Mouse (Mus musculus): ENCODE results near the gene Hist1h3h.

Gene Hist1h3h

DNA sequence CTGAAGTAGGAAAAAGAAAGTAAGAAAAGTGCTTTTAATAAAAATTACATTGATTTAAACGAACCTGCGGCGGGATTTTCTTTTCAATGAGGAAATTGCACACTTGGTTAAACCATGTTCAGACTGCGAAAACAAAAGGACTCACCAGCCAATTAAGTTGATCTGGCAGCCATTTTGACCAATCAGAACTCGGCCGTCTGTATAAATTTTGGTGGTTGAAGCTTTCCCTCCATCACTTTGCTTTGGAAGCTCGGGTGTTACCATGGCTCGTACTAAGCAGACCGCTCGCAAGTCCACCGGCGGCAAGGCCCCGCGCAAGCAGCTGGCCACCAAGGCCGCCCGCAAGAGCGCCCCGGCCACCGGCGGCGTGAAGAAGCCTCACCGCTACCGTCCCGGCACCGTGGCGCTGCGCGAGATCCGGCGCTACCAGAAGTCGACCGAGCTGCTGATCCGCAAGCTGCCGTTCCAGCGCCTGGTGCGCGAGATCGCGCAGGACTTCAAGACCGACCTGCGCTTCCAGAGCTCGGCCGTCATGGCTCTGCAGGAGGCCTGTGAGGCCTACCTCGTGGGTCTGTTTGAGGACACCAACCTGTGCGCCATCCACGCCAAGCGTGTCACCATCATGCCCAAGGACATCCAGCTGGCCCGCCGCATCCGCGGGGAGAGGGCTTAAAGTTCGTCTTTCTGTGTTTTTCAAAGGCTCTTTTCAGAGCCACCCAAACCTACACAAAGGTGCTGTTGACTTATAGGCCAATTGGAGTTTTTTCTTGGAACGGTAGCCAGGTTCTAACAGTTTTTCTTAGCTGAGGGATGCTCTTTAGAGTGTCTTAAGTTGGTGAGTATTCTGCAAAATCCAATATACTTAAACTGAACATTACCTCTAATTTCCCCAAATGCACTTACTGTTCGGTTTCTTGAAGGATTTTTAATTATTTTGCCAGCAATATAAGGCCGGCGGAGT, at the start of gene Hist1h3h:
TSS of gene Hist1h3h (plus strand) at position 263 of the 961 bp plus-strand sequence.
- DNase-seq, result peak; percentile 71 to 78

GRCm38 (mm10) chr13:21677305-21677704, 40.2 kb upstream of the Hist1h3h start, which contains the start of gene Olfr1360:
TSS of gene Olfr1360 (minus strand) at chr13:21677405.
- no peak for DNase-seq

- no peak for DNase-seq
Measured at GRCm38 (mm10) chr13:21697811-21698210, 19.6 kb upstream of the Hist1h3h start, which contains the start of gene Olfr1359. TSS of gene Olfr1359 (plus strand) at chr13:21698111.

- no peak for DNase-seq
Measured at GRCm38 (mm10) chr13:21706669-21707068, 10.8 kb upstream of the Hist1h3h start.

DNA sequence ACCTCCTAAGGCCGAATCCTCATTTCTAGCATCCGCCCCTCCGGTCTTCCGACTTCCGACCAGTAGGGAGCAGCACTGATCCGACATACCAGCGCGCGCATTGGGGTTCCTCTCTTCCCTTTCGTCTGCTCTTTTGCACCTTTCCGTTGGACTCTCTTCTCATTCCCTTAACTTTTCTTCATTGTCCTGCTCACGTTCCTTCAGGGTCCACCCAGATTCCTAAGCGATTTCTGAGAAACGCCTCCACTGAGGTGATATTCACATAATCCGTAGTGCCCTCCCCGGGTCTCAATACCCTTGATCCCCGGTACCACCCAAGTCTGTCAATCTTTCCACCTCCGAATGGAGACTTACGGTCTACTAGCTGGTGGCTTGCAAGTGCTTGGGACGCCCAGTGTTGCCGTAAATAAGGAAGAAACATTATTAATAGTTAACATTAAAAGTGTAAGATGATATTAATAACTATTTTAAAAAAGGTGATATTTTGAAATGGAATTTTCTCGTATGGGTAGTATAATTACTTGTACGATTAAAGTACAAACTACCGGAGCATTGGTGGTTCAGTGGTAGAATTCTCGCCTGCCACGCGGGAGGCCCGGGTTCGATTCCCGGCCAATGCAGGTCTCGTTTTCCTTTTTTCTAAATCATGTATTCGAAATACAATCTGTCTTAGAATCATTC, 7.3 kb upstream of the Hist1h3h start:
- peak; percentile 91 to 93 for DNase-seq

- DNase-seq, result peak; percentile 79 to 87
Measured at GRCm38 (mm10) chr13:21710821-21711525, 6.5 kb upstream of the Hist1h3h start.

DNA sequence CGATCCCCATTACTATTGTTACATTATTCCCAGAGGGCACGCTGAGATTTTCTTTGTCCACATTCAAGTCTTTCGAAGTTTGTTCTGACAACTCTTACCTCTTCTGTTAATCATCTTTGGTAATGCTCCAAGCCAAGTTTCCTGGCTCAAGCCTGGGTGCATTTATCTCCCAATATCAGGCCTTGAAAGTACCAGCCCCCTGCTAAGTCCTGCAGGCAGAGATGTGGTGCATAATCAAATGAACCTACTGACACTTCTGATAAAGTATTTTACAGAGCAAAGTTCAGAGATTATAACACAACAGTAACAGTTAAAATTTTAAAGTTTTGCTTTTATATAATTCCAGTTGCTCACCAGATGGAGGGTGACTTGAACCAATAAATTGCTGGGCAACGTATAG, 5.8 kb upstream of the Hist1h3h start:
- DNase-seq, result no peak

DNA sequence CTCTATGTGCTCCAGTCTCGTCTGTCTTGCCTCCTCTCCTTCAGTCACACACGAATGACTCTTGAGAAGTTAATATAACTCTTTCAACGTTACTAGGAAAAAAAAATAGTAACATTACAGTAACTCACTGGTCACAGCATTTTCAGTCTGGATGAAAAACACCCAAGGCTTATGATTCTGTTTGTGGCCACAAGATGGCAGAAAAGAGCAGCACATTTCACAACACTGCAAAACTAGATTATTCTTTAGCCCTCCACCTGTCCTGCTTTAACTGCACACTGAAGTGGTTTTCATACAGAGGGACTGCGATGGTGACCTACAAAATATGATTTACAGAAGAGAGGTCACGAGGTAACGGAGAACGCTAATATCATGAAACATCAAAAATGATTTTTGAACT, 2.7 kb upstream of the Hist1h3h start:
- peak; percentile 70 to 75 for DNase-seq

- no peak for DNase-seq
Measured at GRCm38 (mm10) chr13:21715131-21715863, 2.2 kb upstream of the Hist1h3h start.

GRCm38 (mm10) chr13:21715864-21716539, 1.5 kb upstream of the Hist1h3h start, which contains the start of the genes Hist1h2bl and Hist1h2ai:
TSS of gene Hist1h2bl (minus strand) at chr13:21716143.
TSS of gene Hist1h2ai (plus strand) at chr13:21716422.
- peak; percentile 80 to 81 for DNase-seq

- DNase-seq, result peak in 1 of 2 experiments; percentile 11
Measured at GRCm38 (mm10) chr13:21716540-21717391, 693 bp upstream of the Hist1h3h start.

GRCm38 (mm10) chr13:21718381-21719080, 1.1 kb downstream of the Hist1h3h start:
- no peak for DNase-seq

DNA sequence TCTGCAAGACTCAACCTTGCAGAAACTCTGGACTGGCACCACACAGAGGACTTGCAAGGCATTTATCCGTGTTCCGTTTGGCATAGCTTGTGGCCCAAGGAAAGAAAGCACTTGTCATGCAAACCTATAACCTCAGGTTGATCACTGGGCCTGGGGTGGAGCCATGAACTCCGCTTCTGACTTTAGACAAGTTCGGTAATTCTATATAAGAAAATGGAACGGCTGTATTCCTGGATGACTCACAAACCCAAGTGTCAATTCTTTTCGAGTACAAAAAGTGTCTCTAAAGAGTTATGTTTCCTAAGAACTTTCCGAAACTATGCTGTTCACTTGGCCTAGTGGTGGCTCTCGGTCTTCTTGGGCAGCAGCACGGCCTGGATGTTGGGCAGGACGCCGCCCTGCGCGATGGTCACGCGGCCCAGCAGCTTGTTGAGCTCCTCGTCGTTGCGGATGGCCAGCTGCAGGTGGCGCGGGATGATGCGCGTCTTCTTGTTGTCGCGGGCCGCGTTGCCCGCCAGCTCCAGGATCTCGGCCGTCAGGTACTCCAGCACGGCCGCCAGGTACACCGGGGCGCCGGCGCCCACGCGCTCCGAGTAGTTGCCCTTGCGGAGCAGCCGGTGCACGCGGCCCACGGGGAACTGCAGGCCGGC, 3.8 kb downstream of the Hist1h3h start:
- DNase-seq, result peak in 1 of 2 experiments; percentile 59

- DNase-seq, result peak; percentile 66 to 68
Measured at GRCm38 (mm10) chr13:21721757-21722372, 4.4 kb downstream of the Hist1h3h start, which contains the start of gene Hist1h2bm. TSS of gene Hist1h2bm (plus strand) at chr13:21722044.

DNA sequence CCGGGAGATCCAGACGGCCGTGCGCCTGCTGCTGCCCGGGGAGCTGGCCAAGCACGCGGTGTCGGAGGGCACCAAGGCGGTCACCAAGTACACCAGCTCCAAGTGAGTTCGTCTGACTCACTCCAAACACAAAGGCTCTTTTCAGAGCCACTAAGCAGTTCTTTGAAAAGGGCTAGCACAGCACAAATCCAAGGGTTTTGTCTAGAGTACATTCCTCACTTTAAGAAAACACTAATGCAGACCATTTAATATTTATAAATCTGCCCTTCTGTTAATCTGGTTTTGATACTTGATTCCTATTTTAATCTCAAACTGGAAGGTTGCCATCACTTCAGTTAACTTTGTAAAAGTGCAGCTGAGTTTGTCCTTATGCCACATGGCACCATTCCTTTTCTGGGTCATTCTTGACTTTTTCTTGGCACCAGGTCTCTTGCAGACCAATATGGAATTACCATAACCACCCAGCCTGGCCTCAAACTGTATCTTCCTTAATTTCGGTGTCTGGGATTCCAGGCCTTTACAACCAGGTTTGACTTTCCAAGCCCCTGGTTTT, 5.0 kb downstream of the Hist1h3h start:
- no peak for DNase-seq

DNA sequence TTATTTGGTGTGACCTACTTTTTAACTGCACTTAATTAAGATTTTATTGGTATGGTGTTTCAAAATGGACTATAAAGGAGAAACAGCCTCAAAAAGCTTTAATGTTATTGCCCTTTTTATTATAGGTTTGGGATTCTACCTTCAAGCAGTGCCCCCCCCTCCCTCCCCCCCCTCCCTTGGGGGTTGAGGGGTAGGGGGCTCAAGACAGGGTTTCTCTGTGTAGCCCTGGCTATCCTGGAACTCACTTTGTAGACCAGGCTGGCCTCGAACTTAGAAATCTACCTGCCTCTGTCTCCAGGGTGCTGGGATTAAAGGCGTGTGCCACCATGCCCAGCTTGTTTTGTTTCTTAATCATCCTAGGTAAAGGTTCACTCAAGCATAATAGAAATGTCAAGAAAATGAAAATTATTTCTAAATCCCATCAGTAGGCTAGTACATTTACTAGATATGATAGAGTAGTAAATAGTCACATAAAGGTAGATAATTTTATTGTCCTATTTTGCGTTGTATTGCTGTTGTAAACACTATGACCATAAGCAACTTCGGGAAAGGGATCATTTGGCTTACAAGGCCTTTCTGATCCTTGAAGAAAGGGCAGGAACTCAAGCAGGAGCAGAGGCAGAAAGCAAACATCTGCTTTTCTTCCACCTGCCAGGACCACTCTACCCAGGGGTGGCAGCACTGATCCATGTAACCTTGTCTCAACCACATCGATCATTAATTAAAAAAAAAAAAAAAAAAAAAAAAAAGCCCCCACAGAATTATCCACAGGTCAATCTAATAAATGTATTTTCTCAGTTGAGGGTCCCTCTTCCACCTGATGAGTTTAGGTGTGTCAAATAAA, 5.8 kb downstream of the Hist1h3h start:
- DNase-seq, result no peak

DNA sequence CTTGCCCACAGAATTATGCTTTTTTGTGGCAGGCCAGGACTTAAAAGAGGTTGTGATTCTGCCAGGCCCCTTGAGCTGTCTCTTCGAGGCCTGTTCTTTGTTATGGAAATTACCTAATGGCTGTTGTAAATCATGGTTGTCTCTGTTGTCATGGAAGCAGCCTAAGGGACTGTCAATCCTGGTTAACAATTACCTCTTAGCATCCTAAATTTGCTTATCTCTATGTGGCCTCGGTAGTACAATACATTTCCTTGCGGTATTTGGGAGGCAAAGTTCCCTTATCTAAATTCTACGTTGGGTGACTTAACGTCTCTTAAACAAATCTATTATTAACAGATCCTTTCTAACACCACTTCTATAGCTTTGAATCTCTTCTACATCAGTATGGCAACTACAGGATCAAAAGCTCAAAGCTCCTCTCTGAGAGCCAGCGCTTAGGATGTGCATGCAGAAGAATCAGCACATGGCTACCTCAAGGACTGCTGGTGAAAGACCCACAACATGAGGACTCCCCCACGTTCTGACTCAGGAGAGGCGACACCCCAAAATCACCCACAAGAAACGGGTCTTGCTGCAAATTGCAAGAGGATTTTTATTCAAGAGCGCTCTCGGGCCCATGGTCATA, 10.6 kb downstream of the Hist1h3h start:
- no peak for DNase-seq
